Comparison of ENCODE assay signal across 29 mouse cellular contexts in the genomic region with DNA sequence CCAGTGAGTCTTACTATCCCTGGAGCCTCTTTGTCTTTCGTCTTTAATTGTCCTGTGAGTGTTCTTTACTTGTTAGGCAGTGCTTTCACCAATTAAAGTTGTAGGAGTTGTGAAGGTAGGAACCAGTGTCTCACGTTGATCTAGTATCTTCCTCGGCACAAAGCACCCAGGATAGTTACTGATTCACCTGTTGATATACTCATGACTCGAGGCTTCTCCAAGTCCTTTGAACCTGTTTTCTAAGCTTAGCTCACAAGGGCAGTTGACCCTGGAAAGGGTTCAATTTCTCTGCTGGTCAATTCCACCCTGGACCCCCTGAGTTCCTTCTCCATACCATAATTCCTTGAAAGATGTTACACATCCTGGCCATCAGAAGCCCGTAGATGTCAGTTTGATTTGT.
"Had no signal": no experiment of that assay in that cellular context is flagged by ENCODE, and none has a peak within 500 bp of the region (broad histone marks: within the 10 kb centered on the region; RNA-seq: fewer than 3 reads in every experiment).

No protein-coding gene starts in this region.

- H3K4me3 ChIP-seq: heart, embryonic 10.5 days; heart, embryonic 12.5 days; heart, embryonic 13.5 days; heart, embryonic 15.5 days; hindbrain, embryonic 10.5 days; hindbrain, embryonic 12.5 days; hindbrain, embryonic 13.5 days; hindbrain, embryonic 15.5 days; intestine, embryonic 15.5 days; layer of hippocampus, adult 2 months; left cerebral cortex, adult 2 months had no signal

- ATAC-seq: hindbrain, embryonic 16.5 days; hindbrain, postnatal 0 days; inflammation-experienced regulatory T-cells, adult 6 months; intestine, embryonic 15.5 days; intestine, embryonic 16.5 days; intestine, postnatal 0 days had no signal

- H3K27me3 ChIP-seq: heart, embryonic 12.5 days; heart, embryonic 13.5 days; heart, embryonic 15.5 days; hindbrain, embryonic 12.5 days; hindbrain, embryonic 15.5 days; intestine, embryonic 15.5 days had no signal

- H3K36me3 ChIP-seq: heart, embryonic 10.5 days; heart, embryonic 12.5 days; heart, embryonic 13.5 days; heart, embryonic 15.5 days; hindbrain, embryonic 10.5 days; hindbrain, embryonic 12.5 days; hindbrain, embryonic 13.5 days; hindbrain, embryonic 15.5 days; intestine, embryonic 15.5 days had no signal

- H3K9ac ChIP-seq: heart, embryonic 12.5 days; heart, embryonic 13.5 days; heart, embryonic 15.5 days; hindbrain, embryonic 12.5 days; hindbrain, embryonic 13.5 days; hindbrain, embryonic 14.5 days; hindbrain, embryonic 15.5 days; intestine, embryonic 15.5 days had no signal

- H3K4me1 ChIP-seq: intestine, embryonic 15.5 days had no signal

- DNase-seq: heart, postnatal 10 days; heart, postnatal 14 days; heart, postnatal 36 days; heart, postnatal 4 days; kidney, postnatal 10 days; kidney, postnatal 14 days; kidney, postnatal 25 days; kidney, postnatal 4 days; layer of hippocampus, adult 9-11 months; layer of hippocampus, postnatal 36 days had no signal

- H3K27ac ChIP-seq: heart, embryonic 10.5 days; heart, embryonic 13.5 days; heart, embryonic 15.5 days; hindbrain, embryonic 10.5 days; hindbrain, embryonic 12.5 days; hindbrain, embryonic 13.5 days; hindbrain, embryonic 14.5 days; hindbrain, embryonic 15.5 days; hindbrain, postnatal 0 days; intestine, embryonic 15.5 days; kidney, postnatal 0 days; layer of hippocampus, adult 2 months had no signal

- H3K4me2 ChIP-seq: heart, embryonic 11.5 days; heart, embryonic 12.5 days; heart, embryonic 13.5 days; heart, embryonic 15.5 days; hindbrain, embryonic 12.5 days; hindbrain, embryonic 13.5 days; hindbrain, embryonic 14.5 days; hindbrain, embryonic 15.5 days; intestine, embryonic 15.5 days had no signal

- H3K9me3 ChIP-seq: heart, embryonic 10.5 days; heart, embryonic 12.5 days; heart, embryonic 13.5 days; heart, embryonic 15.5 days; hindbrain, embryonic 10.5 days; hindbrain, embryonic 12.5 days; hindbrain, embryonic 13.5 days; hindbrain, embryonic 15.5 days; intestine, embryonic 15.5 days had no signal
